Mouse (Mus musculus) heart, postnatal 0 days (tissue): ENCODE data around the gene March10.

ENCODE experiments used
- CTCF ChIP-seq: IDR thresholded peaks from 2 replicates; pipeline ENCODE4 v1.5.1; 2016; ENCODE audit warnings: antibody characterized with exemption, control low read depth, low read depth
- EP300 ChIP-seq: IDR thresholded peaks from 2 replicates; pipeline ENCODE4 v1.6.1; 2016; ENCODE audit warnings: antibody characterized with exemption, low read depth

- TF ChIP-seq CTCF (no peak), EP300 (no peak)
Measured at GRCm38 (mm10) chr11:105385266-105385665, 71.3 kb downstream of the March10 start.
